Mouse (Mus musculus): Measurements from ENCODE around the gene Csrp2.

The Csrp2 gene

GRCm38 (mm10) chr10:110919531-110920343, at the start of gene Csrp2:
Csrp2 (plus strand) TSS chr10:110919789.
- DNase-seq (ENCODE audit: low spot score), result peak; percentile 94

GRCm38 (mm10) chr10:110874853-110875252, 44.7 kb upstream of the Csrp2 start:
- DNase-seq (ENCODE audit: low spot score), result no peak

- DNase-seq (ENCODE audit: low spot score), result no peak
Measured at GRCm38 (mm10) chr10:110876956-110877355, 42.6 kb upstream of the Csrp2 start.

- no peak for DNase-seq (ENCODE audit: low spot score)
Measured at GRCm38 (mm10) chr10:110877851-110878250, 41.7 kb upstream of the Csrp2 start.

- peak; percentile 21 for DNase-seq (ENCODE audit: low spot score)
Measured at GRCm38 (mm10) chr10:110878641-110879040, 40.9 kb upstream of the Csrp2 start.

- DNase-seq (ENCODE audit: low spot score), result peak; percentile 65
Measured at GRCm38 (mm10) chr10:110879426-110880066, 40.0 kb upstream of the Csrp2 start.

- DNase-seq (ENCODE audit: low spot score), result no peak
Measured at GRCm38 (mm10) chr10:110881346-110881745, 38.2 kb upstream of the Csrp2 start.

GRCm38 (mm10) chr10:110882701-110883100, 36.9 kb upstream of the Csrp2 start:
- no peak for DNase-seq (ENCODE audit: low spot score)

- no peak for DNase-seq (ENCODE audit: low spot score)
Measured at GRCm38 (mm10) chr10:110890656-110891272, 28.8 kb upstream of the Csrp2 start.

- DNase-seq (ENCODE audit: low spot score), result peak; percentile 23
Measured at GRCm38 (mm10) chr10:110899744-110900501, 19.7 kb upstream of the Csrp2 start.

GRCm38 (mm10) chr10:110903862-110904261, 15.7 kb upstream of the Csrp2 start:
- DNase-seq (ENCODE audit: low spot score), result no peak

- DNase-seq (ENCODE audit: low spot score), result no peak
Measured at GRCm38 (mm10) chr10:110916666-110917344, 2.8 kb upstream of the Csrp2 start.

- DNase-seq (ENCODE audit: low spot score), result no peak
Measured at GRCm38 (mm10) chr10:110917521-110917920, 2.1 kb upstream of the Csrp2 start.

GRCm38 (mm10) chr10:110918414-110919391, 886 bp upstream of the Csrp2 start:
- peak; percentile 26 for DNase-seq (ENCODE audit: low spot score)

GRCm38 (mm10) chr10:110920368-110920950, 870 bp downstream of the Csrp2 start:
- no peak for DNase-seq (ENCODE audit: low spot score)

- DNase-seq (ENCODE audit: low spot score), result no peak
Measured at GRCm38 (mm10) chr10:110921890-110922289, 2.3 kb downstream of the Csrp2 start.

GRCm38 (mm10) chr10:110922612-110923011, 3.0 kb downstream of the Csrp2 start:
- DNase-seq (ENCODE audit: low spot score), result no peak

GRCm38 (mm10) chr10:110927491-110927890, 7.9 kb downstream of the Csrp2 start:
- DNase-seq (ENCODE audit: low spot score), result no peak

GRCm38 (mm10) chr10:110929756-110930155, 10.2 kb downstream of the Csrp2 start:
- peak; percentile 61 for DNase-seq (ENCODE audit: low spot score)
